Mouse (Mus musculus) neutrophil, adult 5-6 weeks (primary cell): ENCODE data around the gene Mllt10. TPM values are rescaled to one million over a fixed set of nuclear protein-coding genes. Genes with fewer than 3 reads are reported as not detected.
A peak's percentile ranks its signal among the peaks of the same experiment; 100 is the strongest.

Source experiments
- ATAC-seq: fragments of 151-379, 151-347 bp; 2 replicates; pipeline ENCODE4 v1.8.0; 2017; ENCODE audit warnings: mild to moderate bottlenecking, moderate TSS enrichment; ENCODE audit not compliant: insufficient number of reproducible peaks, poor library complexity, low FRiP score, severe bottlenecking; ENCODE audit errors: extremely low read depth
- total RNA-seq: library from RNA; stranded (forward); fragments of 200-1000 nt; gene quantifications from 2 replicates; pipeline ENCODE4 v1.2.3, GENCODE M21; 2017

Gene Mllt10
- total RNA-seq: 84.6 and 95.8 TPM in 2 replicates

DNA sequence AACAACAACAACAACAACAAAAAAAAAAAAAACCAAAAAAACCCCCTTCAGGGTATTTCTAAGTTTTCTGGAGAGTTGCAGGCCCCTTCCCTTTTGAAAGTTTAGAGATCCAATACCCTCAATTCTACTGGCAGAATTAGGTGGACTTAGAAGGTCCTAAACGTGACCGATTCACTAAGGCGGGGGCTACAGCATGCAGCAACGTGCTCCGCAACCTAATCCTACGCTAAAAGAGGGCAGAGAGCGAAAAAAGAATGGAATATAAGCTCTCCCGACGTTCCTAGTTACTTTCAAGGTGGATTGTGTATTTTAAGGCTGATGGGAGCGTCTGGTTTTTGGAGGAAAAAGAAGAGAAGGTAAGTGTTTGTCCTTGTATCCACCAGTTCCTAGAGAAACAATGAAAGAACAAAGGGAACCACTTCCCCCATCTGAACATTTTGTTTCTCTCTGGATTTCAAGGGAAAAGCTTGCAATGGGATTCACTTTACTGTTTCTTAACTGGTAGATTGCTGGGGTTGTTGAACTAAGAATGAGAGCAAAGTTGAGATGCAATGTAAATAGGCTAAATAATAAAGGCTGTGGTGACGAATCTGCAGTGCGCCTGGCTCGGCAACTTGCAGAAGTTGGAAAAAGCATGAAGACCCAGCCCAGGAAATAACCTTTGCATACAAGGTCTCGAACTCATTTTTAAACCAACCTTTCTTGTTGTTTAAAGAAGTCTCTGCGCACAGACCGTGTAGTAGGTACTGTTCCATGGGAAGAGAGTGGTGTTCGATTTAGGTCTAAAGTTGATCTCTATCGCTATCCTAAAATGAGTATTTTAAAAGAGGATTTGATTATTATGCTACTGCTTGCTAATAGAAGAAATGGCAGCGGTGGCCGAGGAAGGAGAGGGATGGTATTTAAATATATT is at the start of gene Mllt10:
Gene Mllt10 (plus strand): TSS at position 222 of the 913 bp plus-strand sequence.
- no peak for ATAC-seq

DNA sequence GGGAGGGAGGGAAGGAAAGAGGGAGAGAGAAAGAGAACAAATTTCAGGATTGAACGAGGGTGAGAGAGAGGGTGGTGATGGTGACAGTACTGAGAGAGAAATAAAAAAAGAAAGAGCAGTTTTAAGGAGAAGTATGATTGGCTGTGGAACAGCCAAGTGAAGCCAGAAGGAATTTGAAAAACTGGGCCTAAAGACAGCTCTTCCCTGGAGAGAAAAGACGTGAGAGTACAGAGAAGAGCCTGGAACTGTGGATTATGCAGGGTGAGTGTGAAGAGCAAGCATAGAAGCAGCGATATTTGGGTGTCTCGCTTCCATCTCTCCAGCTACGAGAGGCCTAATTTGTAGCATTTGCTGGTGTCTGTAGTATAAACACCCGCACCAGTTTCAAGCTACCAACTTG is 43.8 kb upstream of the Mllt10 start:
- no peak for ATAC-seq

GRCm38 (mm10) chr2:18012866-18013265 is 42.2 kb upstream of the Mllt10 start:
- ATAC-seq: no peak

DNA sequence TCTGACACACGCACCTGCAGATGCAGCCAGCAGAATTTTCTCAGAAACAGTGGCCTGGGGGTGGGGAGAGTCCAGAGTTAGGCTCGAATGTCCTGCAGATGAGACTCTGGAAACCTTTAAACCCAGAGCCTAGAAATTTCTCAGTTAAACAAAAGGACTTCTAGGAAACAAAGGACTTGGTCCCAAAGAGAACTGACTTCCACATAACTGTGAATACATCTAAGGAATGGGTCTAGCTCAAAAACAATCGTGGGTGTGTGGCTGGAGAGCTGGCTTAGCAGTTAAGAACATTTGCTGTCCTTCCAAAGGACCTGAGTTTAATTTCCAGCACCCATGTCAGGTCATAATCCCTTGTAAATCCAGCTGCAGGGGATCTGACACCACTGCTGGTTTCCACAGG is 39.5 kb upstream of the Mllt10 start:
- ATAC-seq: no peak

DNA sequence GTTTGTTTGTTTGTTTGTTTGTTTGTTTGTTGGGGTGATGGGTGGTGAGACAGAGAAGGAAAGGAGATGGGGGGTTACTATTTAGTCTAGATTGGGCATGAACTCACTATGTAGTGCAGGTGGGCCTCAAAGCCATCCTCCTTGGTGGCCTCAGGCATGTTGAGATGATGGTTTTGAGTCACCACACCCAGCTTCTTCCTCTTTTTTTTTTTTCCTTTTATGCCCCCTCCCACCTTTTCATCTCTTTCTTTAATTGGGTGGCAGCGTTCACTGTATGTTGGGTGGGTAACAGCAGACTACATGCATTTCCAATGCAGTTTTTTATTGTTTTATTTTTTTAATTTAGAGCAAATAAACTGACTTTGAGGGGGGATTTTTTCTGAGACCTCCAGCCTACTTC is 38.4 kb upstream of the Mllt10 start:
- no peak for ATAC-seq

DNA sequence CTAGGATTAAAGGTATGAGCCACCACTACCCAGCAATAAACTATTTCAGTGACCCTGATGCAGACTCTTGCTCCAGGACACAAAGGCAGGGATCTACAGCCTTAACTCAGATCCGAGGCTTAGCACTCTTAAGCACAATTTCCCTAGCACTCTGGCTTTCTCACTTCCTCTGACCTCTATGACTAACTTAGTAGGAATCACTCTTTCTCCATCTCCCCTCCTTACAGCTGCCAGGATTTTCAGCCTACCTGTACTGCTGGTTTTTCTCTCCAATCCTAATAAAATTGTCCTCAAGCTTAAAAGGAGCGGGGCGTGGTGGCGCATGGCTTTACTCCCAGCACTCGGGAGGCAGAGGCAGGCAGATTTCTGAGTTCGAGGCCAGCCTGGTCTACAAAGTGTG is 37.7 kb upstream of the Mllt10 start:
- no peak for ATAC-seq

- no peak for ATAC-seq
These were observed 35.9 kb upstream of the Mllt10 start for GRCm38 (mm10) chr2:18019122-18019521.

GRCm38 (mm10) chr2:18022886-18023285 is 32.2 kb upstream of the Mllt10 start:
- ATAC-seq: no peak

- ATAC-seq: no peak
These were observed 29.9 kb upstream of the Mllt10 start for GRCm38 (mm10) chr2:18025116-18025515.

DNA sequence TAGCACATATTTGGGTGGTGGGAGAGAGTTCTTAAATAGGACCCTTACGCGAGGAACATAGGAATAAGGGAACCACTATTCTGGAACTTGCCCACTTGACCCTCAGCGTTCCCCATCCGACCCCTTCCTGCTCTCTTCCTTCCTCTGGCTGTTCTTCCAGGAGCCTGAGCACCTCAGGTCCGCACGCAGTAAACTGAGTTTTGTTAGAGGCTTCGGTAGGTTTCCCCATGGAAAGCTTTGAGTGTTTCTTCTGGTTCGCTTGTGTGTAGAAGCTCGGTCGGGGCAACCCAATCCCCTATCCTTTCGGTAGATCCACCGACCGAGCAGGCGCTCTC is 29.3 kb upstream of the Mllt10 start:
- ATAC-seq: no peak

GRCm38 (mm10) chr2:18026116-18026947 is 28.7 kb upstream of the Mllt10 start:
- no peak for ATAC-seq

DNA sequence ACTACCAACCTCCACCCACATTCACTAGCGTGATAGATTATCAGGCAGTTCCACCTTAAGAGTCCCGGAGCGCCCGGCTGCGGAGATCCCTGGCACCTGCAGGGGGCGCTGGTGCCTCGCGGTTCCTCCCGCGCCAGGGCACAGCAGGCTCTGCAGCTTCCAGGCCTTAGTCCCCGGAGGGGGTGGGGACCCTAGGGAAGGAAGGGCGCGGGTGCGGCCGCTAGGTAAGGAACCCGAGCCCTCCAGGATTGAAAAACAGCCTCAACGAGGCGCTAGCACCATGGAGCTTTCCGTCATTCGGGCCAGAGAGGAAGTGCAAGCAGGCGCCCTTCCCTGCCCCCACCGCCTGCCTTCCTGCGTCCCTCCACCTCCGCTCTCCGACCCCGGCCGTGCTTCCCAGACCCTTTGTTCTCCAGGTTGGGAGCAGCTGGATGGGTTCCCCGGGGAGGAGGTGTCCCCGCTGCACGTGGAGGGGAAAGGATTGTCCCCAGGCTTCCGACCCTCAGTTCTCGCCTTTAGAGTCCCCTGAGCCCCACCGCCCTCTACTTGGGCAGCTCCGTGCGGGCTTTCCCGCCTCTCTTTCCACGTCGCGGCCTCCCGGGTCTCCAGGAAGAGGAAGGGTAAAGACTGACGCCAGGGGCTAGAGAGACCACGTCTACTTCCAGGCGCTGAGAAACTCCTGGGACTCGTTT is 27.4 kb upstream of the Mllt10 start:
- ATAC-seq: peak; percentile 77

DNA sequence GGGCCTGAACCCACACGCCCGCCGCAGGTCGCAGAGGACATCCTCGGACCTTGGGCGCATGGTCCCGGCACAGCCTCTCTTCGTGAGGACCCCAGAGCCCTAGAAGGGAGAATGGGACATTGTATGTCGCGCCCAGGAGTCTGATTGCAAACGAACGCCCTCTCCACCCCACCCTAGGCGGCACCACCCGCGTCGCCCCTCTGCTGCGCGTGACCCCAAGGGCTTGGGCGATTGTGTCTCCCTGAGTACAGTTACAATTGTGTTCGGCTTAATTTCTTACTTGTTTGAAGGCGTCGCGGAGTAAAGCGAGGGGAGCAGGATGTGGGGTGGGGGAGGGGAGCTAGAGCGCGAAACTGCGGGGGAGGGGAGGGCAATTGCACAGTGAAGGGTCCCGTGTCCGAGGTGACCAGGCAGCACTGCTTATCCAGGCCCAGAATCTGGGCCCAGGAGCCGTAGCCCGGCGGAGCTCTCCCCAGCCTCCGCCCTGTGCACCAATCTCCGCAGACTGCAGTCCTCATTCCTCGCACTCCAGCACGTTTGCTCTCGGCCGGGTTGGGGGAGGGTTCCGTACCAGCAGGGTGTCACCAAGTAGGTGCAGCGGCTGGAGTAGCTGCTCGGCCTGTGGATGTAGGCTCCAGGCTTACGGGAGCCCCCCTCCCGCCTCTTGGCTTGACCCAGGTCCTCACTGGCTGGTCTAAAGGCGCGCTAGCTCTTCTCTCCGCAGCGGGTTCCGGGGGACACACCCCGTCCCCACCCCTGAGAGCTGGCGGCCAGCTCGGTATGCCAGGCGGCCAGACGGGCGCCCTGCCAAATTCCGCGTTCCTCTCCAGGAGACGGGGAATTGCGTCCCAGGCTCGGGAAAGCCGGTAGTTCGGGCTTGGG is 26.7 kb upstream of the Mllt10 start:
- ATAC-seq: peak; percentile 27

DNA sequence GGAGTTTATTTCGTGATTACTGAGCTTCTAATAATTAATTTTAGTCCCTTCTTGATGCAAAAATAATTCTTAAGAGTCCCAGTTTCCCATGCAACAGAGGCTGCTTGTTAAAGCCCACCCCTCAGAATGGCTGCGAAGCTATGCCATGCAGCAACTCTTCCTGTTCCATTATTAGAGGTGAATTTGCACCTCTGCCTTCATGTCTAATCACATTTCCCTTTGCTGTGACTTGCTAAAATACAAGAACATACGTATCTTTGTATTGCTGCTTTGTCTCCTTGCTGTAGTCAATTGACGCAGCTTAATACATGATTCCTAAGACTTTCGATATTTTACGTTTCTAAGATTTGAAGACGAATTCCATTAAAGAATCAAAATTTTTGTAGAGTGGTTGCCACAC is 25.4 kb upstream of the Mllt10 start:
- no peak for ATAC-seq

DNA sequence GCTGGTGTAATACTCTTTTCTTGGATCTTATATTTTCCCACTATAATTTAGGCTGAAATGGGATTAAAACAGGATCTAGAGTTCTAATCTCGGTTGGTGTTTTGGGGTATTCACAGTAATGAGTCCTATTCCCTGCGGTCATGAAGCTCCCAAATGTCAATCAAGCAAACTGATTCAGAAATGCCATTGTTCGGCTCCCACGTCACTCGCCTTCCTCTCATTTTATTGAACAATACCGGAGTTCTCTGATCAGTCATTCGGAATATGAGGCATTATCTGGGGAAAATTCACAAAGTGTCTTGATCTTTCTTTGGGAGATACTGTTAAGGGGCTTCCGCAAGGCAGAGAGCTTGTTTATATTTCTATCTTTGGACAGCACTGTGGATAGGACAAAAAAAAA is 24.5 kb upstream of the Mllt10 start:
- ATAC-seq: no peak

GRCm38 (mm10) chr2:18031271-18031821 is 23.7 kb upstream of the Mllt10 start:
- no peak for ATAC-seq

DNA sequence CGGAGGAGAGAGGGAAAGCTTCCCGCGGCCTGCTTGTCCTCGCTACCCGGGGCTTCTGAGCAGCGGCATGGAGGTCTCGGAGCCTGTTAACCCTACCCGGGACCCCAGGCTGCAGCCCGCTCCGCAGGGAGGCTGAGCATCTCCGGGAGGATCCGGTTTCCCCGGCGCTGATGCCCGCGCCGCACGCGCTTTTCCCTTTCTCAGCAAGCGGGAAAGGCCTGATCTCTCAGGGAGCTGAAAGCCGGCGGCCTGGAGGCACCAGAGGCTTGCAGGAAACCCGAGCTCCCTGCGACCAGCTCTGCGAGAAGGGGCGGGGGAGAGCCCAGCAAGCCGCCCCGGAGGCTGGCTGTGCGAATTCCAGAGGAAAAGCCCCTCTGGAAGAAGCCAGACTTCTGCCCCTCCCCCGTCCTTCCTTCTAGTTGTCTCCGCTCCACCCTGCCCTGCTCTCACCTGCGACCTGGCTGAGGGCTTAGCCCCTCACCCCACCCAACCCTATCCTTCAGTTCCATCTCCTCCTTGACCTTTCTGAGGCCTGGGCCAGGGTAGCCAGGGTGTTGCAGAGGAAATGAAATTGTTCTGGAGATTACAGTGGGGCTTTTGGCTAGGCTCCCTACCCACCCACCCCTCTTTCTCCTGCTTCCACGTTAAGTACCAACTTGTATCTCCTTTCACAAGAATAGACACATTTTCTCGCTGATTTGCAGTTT is 23.1 kb upstream of the Mllt10 start:
- ATAC-seq: no peak

DNA sequence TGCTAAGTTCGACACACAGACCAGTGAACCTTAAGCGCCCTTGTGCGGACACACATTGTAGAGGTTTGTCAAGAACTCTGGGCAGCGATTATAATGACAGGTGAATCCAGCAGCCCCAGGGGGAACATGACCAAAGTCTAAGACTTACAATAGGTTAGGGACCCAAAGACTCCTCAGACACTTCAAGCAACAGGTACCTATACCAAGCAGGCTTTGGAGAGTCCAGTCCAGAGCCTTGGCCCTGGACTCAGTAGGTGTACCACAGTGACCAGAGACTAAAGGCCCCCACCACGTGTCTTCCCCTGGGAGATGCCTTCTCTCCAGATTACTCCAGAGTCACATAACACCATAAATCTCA is 22.5 kb upstream of the Mllt10 start:
- ATAC-seq: no peak
